Mouse (Mus musculus): ENCODE results near the gene Ak9.

- TF ChIP-seq CTCF (conservative IDR thresholded peaks at IDR 0.05; ENCODE audit: insufficient read depth, insufficient read length, low read depth, low read length) (no peak), POLR2A (IDR thresholded peaks at IDR 0.05; ENCODE audit: low read depth, low read length) (no peak)
Observed at GRCm38 (mm10) chr10:41467325-41467724, 163.5 kb downstream of the Ak9 start.

Data from kidney, adult 2 months (tissue).